Mouse (Mus musculus) MEL (cell line): ENCODE data around the gene Rbsn. TPM values are rescaled to one million over a fixed set of nuclear protein-coding genes. Genes with fewer than 3 reads are reported as not detected.

Source experiments
- DNase-seq: peaks from one replicate; pipeline ENCODE4 v3.0.0; 2011; ENCODE audit warnings: low read depth, low spot score
- H3K27ac ChIP-seq: 2 replicates; pipeline ENCODE4 v1.5.1; 2012; ENCODE audit warnings: low read depth, mild to moderate bottlenecking, control low read depth, low read length, moderate library complexity; ENCODE audit not compliant: control insufficient read depth
- H3K27me3 ChIP-seq, 2 experiments: fragments of 150-350 bp in 1 of 2; sonication (generic) in 1 of 2; 2 replicates each; pipeline ENCODE4 v1.6.1; 2012; ENCODE audit warnings: low read length in 2 of 2, mild to moderate bottlenecking in 2 of 2, improper control_type of control experiment in 1 of 2, moderate library complexity in 1 of 2; ENCODE audit not compliant: insufficient read depth in 2 of 2, control insufficient read depth in 1 of 2
- H3K36me3 ChIP-seq, 2 experiments: 2 replicates each; pipeline ENCODE4 v1.6.1; 2012 to 2014; ENCODE audit warnings: low read length in 2 of 2, improper control_type of control experiment in 1 of 2, inconsistent platforms in 1 of 2, mild to moderate bottlenecking in 1 of 2; ENCODE audit not compliant: insufficient read depth in 2 of 2, control insufficient read depth in 1 of 2
- H3K4me1 ChIP-seq, 2 experiments: fragments of 150-350 bp in 1 of 2; sonication (generic) in 1 of 2; 2 replicates each; pipeline ENCODE4 v1.6.1; 2012; ENCODE audit warnings: low read length in 2 of 2, improper control_type of control experiment in 1 of 2, mild to moderate bottlenecking in 1 of 2; ENCODE audit not compliant: insufficient read depth in 2 of 2, control insufficient read depth in 1 of 2
- H3K4me3 ChIP-seq, 2 experiments: fragments of 150-350 bp in 1 of 2; sonication (generic) in 1 of 2; 2 replicates each; pipeline ENCODE4 v1.5.1; 2012; ENCODE audit warnings: low read depth in 2 of 2, low read length in 2 of 2, mild to moderate bottlenecking in 2 of 2, moderate library complexity in 2 of 2, control low read depth in 1 of 2, improper control_type of control experiment in 1 of 2; ENCODE audit not compliant: control insufficient read depth in 1 of 2, insufficient read depth in 1 of 2
- H3K79me2 ChIP-seq: 2 replicates; pipeline ENCODE4 v1.6.1; 2012; ENCODE audit warnings: mild to moderate bottlenecking, low read length, moderate library complexity; ENCODE audit not compliant: control insufficient read depth, poor library complexity, insufficient read depth
- H3K9ac ChIP-seq: 2 replicates; pipeline ENCODE4 v1.6.1; 2012; ENCODE audit warnings: low read depth, mild to moderate bottlenecking, control low read depth, low read length, moderate library complexity; ENCODE audit not compliant: control insufficient read depth, poor library complexity, severe bottlenecking
- H3K9me3 ChIP-seq: fragments of 150-350 bp; sonication (generic); replicated peaks from 2 replicates; pipeline ENCODE4 v1.6.1; 2012; ENCODE audit warnings: mild to moderate bottlenecking, low read length, improper control_type of control experiment, moderate library complexity; ENCODE audit not compliant: insufficient read depth
- BHLHE40 ChIP-seq: IDR thresholded peaks from 2 replicates; pipeline ENCODE4 v1.6.1; 2012; ENCODE audit warnings: low read depth, mild to moderate bottlenecking, inconsistent platforms, low read length, improper control_type of control experiment, borderline replicate concordance
- CHD1 ChIP-seq: IDR thresholded peaks from 2 replicates; pipeline ENCODE4 v1.6.1; 2012; ENCODE audit warnings: low read depth, mild to moderate bottlenecking, inconsistent platforms, low read length, improper control_type of control experiment
- CTCF ChIP-seq, 3 experiments: IDR thresholded peaks in 2 of 3; conservative IDR thresholded peaks in 1 of 3; 2 replicates each; pipeline ENCODE4 v1.5.1; 2011 to 2012; ENCODE audit warnings: low read length in 3 of 3, low read depth in 2 of 3, mild to moderate bottlenecking in 2 of 3, improper control_type of control experiment in 1 of 3, inconsistent platforms in 1 of 3, mixed read lengths in 1 of 3, moderate library complexity in 1 of 3; ENCODE audit not compliant: control insufficient read depth in 1 of 3, insufficient read depth in 1 of 3, poor library complexity in 1 of 3, severe bottlenecking in 1 of 3
- ELF1 ChIP-seq: IDR thresholded peaks from 2 replicates; pipeline ENCODE4 v1.6.1; 2014; ENCODE audit warnings: low read depth, mild to moderate bottlenecking, inconsistent platforms, low read length, improper control_type of control experiment, moderate library complexity
- GABPA ChIP-seq: IDR thresholded peaks from 2 replicates; pipeline ENCODE4 v1.6.1; 2012; ENCODE audit warnings: low read depth, mild to moderate bottlenecking, inconsistent platforms, low read length, improper control_type of control experiment, moderate library complexity
- GATA1 ChIP-seq: IDR thresholded peaks from 2 replicates; pipeline ENCODE4 v1.6.1; 2011; ENCODE audit warnings: low read depth, low read length, improper control_type of control experiment
- HCFC1 ChIP-seq: IDR thresholded peaks from 2 replicates; pipeline ENCODE4 v1.6.1; 2012; ENCODE audit warnings: low read depth, mild to moderate bottlenecking, inconsistent platforms, low read length, improper control_type of control experiment, moderate library complexity
- JUND ChIP-seq: IDR thresholded peaks from 2 replicates; pipeline ENCODE4 v1.6.1; 2011; ENCODE audit warnings: low read depth, mild to moderate bottlenecking, improper control_type of control experiment, low read length
- MXI1 ChIP-seq: IDR thresholded peaks from 2 replicates; pipeline ENCODE4 v1.6.1; 2011; ENCODE audit warnings: mild to moderate bottlenecking, low read depth, low read length, improper control_type of control experiment
- MYB ChIP-seq: IDR thresholded peaks from 2 replicates; pipeline ENCODE4 v1.6.1; 2011; ENCODE audit warnings: mild to moderate bottlenecking, low read depth, low read length, improper control_type of control experiment
- NELFE ChIP-seq: IDR thresholded peaks from 2 replicates; pipeline ENCODE4 v1.6.1; 2011; ENCODE audit warnings: low read depth, low read length, improper control_type of control experiment
- POLR2A ChIP-seq, 2 experiments: IDR thresholded peaks; 2 replicates each; pipeline ENCODE4 v1.6.1; 2011 to 2012; ENCODE audit warnings: low read length in 2 of 2, mild to moderate bottlenecking in 2 of 2, control low read depth in 1 of 2, improper control_type of control experiment in 1 of 2, low read depth in 1 of 2, moderate library complexity in 1 of 2; ENCODE audit not compliant: control insufficient read depth in 1 of 2, insufficient read depth in 1 of 2, poor library complexity in 1 of 2
- POLR2AphosphoS5 ChIP-seq: IDR thresholded peaks from 2 replicates; pipeline ENCODE4 v1.6.1; 2012; ENCODE audit warnings: low read depth, borderline replicate concordance, mild to moderate bottlenecking, inconsistent platforms, low read length, moderate library complexity, mixed read lengths
- RAD21 ChIP-seq: IDR thresholded peaks from 2 replicates; pipeline ENCODE4 v1.6.1; 2011; ENCODE audit warnings: mild to moderate bottlenecking, low read depth, low read length, improper control_type of control experiment
- RCOR1 ChIP-seq: IDR thresholded peaks from 2 replicates; pipeline ENCODE4 v1.6.1; 2012; ENCODE audit warnings: low read depth, mild to moderate bottlenecking, inconsistent platforms, low read length, improper control_type of control experiment
- SIN3A ChIP-seq: IDR thresholded peaks from 2 replicates; pipeline ENCODE4 v1.6.1; 2012; ENCODE audit warnings: low read length, improper control_type of control experiment, inconsistent platforms
- SMC3 ChIP-seq: IDR thresholded peaks from 2 replicates; pipeline ENCODE4 v1.6.1; 2011; ENCODE audit warnings: low read depth, low read length, improper control_type of control experiment
- TAL1 ChIP-seq: IDR thresholded peaks from 2 replicates; pipeline ENCODE4 v1.6.1; 2012; ENCODE audit warnings: mild to moderate bottlenecking, inconsistent platforms, low read length, moderate library complexity, mixed read lengths
- TBP ChIP-seq: IDR thresholded peaks from 2 replicates; pipeline ENCODE4 v1.8.0; 2011; ENCODE audit warnings: low read depth, low read length, improper control_type of control experiment
- TCF12 ChIP-seq: IDR thresholded peaks from 2 replicates; pipeline ENCODE4 v1.6.1; 2014; ENCODE audit warnings: low read depth, mild to moderate bottlenecking, inconsistent platforms, low read length, improper control_type of control experiment, moderate library complexity
- USF1 ChIP-seq: IDR thresholded peaks from 2 replicates; pipeline ENCODE4 v1.6.1; 2014; ENCODE audit warnings: low read depth, mild to moderate bottlenecking, inconsistent platforms, low read length, improper control_type of control experiment, moderate library complexity
- USF2 ChIP-seq, 2 experiments: IDR thresholded peaks; 2 replicates each; pipeline ENCODE4 v1.6.1; 2011 to 2012; ENCODE audit warnings: improper control_type of control experiment in 2 of 2, low read length in 2 of 2, borderline replicate concordance in 1 of 2, inconsistent platforms in 1 of 2, low read depth in 1 of 2, mild to moderate bottlenecking in 1 of 2; ENCODE audit not compliant: insufficient read depth in 1 of 2
- ZC3H11A ChIP-seq: IDR thresholded peaks from 2 replicates; pipeline ENCODE4 v1.6.1; 2012; ENCODE audit warnings: low read depth, mild to moderate bottlenecking, inconsistent platforms, low read length, improper control_type of control experiment
- ZKSCAN1 ChIP-seq: IDR thresholded peaks from 2 replicates; pipeline ENCODE4 v1.6.1; 2012; ENCODE audit warnings: low read depth, mild to moderate bottlenecking, inconsistent platforms, low read length, improper control_type of control experiment, moderate library complexity
- ZNF384 ChIP-seq: IDR thresholded peaks from 2 replicates; pipeline ENCODE4 v1.6.1; 2012; ENCODE audit warnings: low read depth, mild to moderate bottlenecking, inconsistent platforms, low read length, improper control_type of control experiment
- polyA plus RNA-seq, 2 experiments: library from polyadenylated mRNA; stranded (reverse) in 1 of 2; unstranded in 1 of 2; fragments of >175 nt in 1 of 2; fragments of >200 nt in 1 of 2; gene quantifications; 2 replicates each; pipeline versions ENCODE4 v1.2.1 to v1.2.4; 2012; ENCODE audit warnings: low replicate concordance in 2 of 2, low read depth in 1 of 2; ENCODE audit not compliant: insufficient read length in 2 of 2, insufficient read depth in 1 of 2, missing spikeins in 1 of 2
- total RNA-seq: library from RNA; depleted of rRNA; stranded (reverse); fragments of 300-350 nt; gene quantifications from 2 replicates; pipeline ENCODE4 v1.2.3, GENCODE M21; 2012

Rbsn gene
- total and polyA plus RNA-seq, 3 experiments = 16.1 to 16.3 TPM; not detected in 1

DNA sequence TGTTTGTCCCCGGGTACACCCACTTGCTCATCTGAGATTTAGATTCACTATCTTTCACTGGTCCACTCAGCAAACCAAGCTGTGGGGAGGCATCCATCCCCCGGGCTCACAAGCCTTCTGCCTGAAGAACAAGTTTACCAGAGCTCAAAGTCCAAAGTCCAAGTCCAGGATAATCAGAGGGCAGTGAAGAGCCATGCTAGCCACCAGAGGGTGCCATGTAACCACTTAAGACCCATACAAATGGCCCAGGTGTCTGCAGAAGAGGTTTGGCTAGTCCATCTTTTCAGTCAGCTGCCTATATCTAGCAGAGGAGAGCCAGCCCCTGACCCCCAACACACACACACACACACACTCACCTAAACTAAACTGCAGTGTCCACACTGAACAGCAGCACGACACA is 4.7 kb upstream of the Rbsn start:
- H3K4me1 ChIP-seq = peaks cover 0 to 4% of the 10 kb centered on the region in 2 experiments; a peak in 2 of 4 replicates
- H3K9ac ChIP-seq = no peak overlapping the region
- no peak overlapping the region for H3K4me3 ChIP-seq
- no peaks in the 10 kb centered on the region for H3K9me3 ChIP-seq
- peaks cover 2% of the 10 kb centered on the region; the same call in 1 of the 2 replicates for H3K79me2 ChIP-seq
- peaks cover 8 to 9% of the 10 kb centered on the region in 2 experiments for H3K27me3 ChIP-seq
- peak; percentile 55 for DNase-seq
- TF ChIP-seq ZKSCAN1 = no peak
- TF ChIP-seq ZNF384 = no peak
- no peak for TF ChIP-seq CHD1
- TF ChIP-seq USF2 (IDR thresholded peaks at IDR 0.05; ENCODE audit: borderline replicate concordance in 1 of 2, insufficient read depth in 1 of 2, low read depth in 1 of 2, low read length in 2 of 2) = no peak
- no peak for TF ChIP-seq HCFC1
- TF ChIP-seq CTCF (IDR thresholded peaks at IDR 0.05 in 2 of 3, conservative IDR thresholded peaks at IDR 0.05 in 1 of 3; ENCODE audit: control insufficient read depth in 1 of 3, insufficient read depth in 1 of 3, low read depth in 2 of 3, low read length in 3 of 3, poor library complexity in 1 of 3, severe bottlenecking in 1 of 3) = peak; percentile 27 to 66 (median 57); a peak in 5 of 6 replicates
- peak; percentile 77 for TF ChIP-seq SMC3
- no peak for TF ChIP-seq MXI1
- TF ChIP-seq SIN3A = no peak
- no peak for TF ChIP-seq NELFE
- TF ChIP-seq GABPA = no peak
- no peak for TF ChIP-seq TAL1
- no peak for TF ChIP-seq POLR2A (IDR thresholded peaks at IDR 0.05; ENCODE audit: control insufficient read depth in 1 of 2, insufficient read depth in 1 of 2, low read depth in 1 of 2, low read length in 2 of 2, poor library complexity in 1 of 2)
- TF ChIP-seq RCOR1 = no peak
- TF ChIP-seq ELF1 = no peak
- TF ChIP-seq ZC3H11A = peak; percentile 54
- TF ChIP-seq TBP = no peak
- no peak for TF ChIP-seq BHLHE40
- no peak for TF ChIP-seq TCF12
- TF ChIP-seq JUND = no peak
- TF ChIP-seq RAD21 = peak; percentile 71
- no peak for TF ChIP-seq POLR2AphosphoS5
- no peak for TF ChIP-seq GATA1
- TF ChIP-seq USF1 = no peak
- TF ChIP-seq MYB = no peak
- H3K27ac ChIP-seq = no peak overlapping the region
- H3K36me3 ChIP-seq = peaks cover 0 to 3% of the 10 kb centered on the region in 2 experiments; a peak in 2 of 4 replicates
